18 mouse cellular contexts compared by ENCODE assay signal in genomic region chr10:69104143-69104882, GRCm38 (mm10). TPM values are rescaled to one million over a fixed set of nuclear protein-coding genes. Genes with fewer than 3 reads are reported as not detected.
DNase-seq lines count a peak whose midpoint lies in the region; ATAC-seq and TF ChIP-seq lines count a peak whose summit lies in the region.
"Had no signal": no experiment of that assay in that cellular context is flagged by ENCODE, and none has a peak within 500 bp of the region (broad histone marks: within the 10 kb centered on the region; RNA-seq: fewer than 3 reads in every experiment).

No protein-coding gene starts in this region.

- no peak for TF ChIP-seq CTCF in liver, adult 2 months (IDR thresholded peaks at IDR 0.05; ENCODE audit: low read depth, low read length)

- no peak for ATAC-seq in embryonic facial prominence, embryonic 11.5 days (replicated peaks; ENCODE audit: insufficient number of reproducible peaks, low FRiP score, low TSS enrichment, low read depth)
- no peak for ATAC-seq in liver, embryonic 12.5 days
- ATAC-seq: forebrain, postnatal 0 days; midbrain, embryonic 16.5 days; Patski had no signal

- 81% methylated on average over 12 of the region's 12 CpGs for WGBS in embryonic facial prominence, embryonic 11.5 days
- WGBS in embryonic facial prominence, embryonic 10.5 days: 85% methylated on average over 12 of the region's 12 CpGs
- WGBS in liver, adult 2 months: 58% methylated on average over 12 of the region's 12 CpGs
- WGBS in liver, embryonic 12.5 days (ENCODE audit: insufficient replicate concordance): 55% methylated on average over 12 of the region's 12 CpGs

- no peaks in the 10 kb centered on the region for H3K9me3 ChIP-seq in embryonic facial prominence, embryonic 11.5 days (replicated peaks; ENCODE audit: control insufficient read depth, low read length)
- H3K9me3 ChIP-seq in embryonic facial prominence, embryonic 10.5 days: no peaks in the 10 kb centered on the region
- H3K9me3 ChIP-seq in liver, embryonic 12.5 days (replicated peaks): no peaks in the 10 kb centered on the region
- H3K9me3 ChIP-seq: hindbrain, embryonic 15.5 days had no signal

- H3K4me2 ChIP-seq in embryonic facial prominence, embryonic 11.5 days (ENCODE audit: low read depth, low read length): no peak overlapping the region
- no peak overlapping the region for H3K4me2 ChIP-seq in liver, embryonic 12.5 days
- H3K4me2 ChIP-seq: hindbrain, embryonic 15.5 days had no signal

- no peaks in the 10 kb centered on the region for H3K27me3 ChIP-seq in embryonic facial prominence, embryonic 11.5 days (ENCODE audit: control insufficient read depth, insufficient read depth, low read length)
- H3K27me3 ChIP-seq in embryonic facial prominence, embryonic 10.5 days (replicated peaks; ENCODE audit: low read depth, poor library complexity, severe bottlenecking): no peaks in the 10 kb centered on the region
- no peaks in the 10 kb centered on the region for H3K27me3 ChIP-seq in liver, adult 2 months (ENCODE audit: control insufficient read depth, insufficient read depth, low read length)
- no peaks in the 10 kb centered on the region for H3K27me3 ChIP-seq in liver, embryonic 12.5 days (replicated peaks)
- H3K27me3 ChIP-seq: hindbrain, embryonic 15.5 days; Patski had no signal

- H3K79me2 ChIP-seq in liver, adult 2 months (ENCODE audit: control insufficient read depth, insufficient read depth, low read length): no peaks in the 10 kb centered on the region

- DNase-seq in embryonic facial prominence, embryonic 11.5 days (ENCODE audit: low spot score): peak; percentile 22
- no peak for DNase-seq in embryonic facial prominence, embryonic 10.5 days (ENCODE audit: low spot score)
- peak; percentile 83 for DNase-seq in liver, adult 2 months (ENCODE audit: extremely low read depth, low read depth, low spot score)
- DNase-seq in 416B (ENCODE audit: low read depth): peak; percentile 49
- peak; percentile 31 for DNase-seq in lung, postnatal 36 days
- no peak for DNase-seq in left cerebral cortex, postnatal 10 days (ENCODE audit: extremely low spot score in 1 of 2, low spot score in 2 of 2)
- DNase-seq in adrenal gland, postnatal 36 days: no peak
- DNase-seq: cerebellum, postnatal 10 days; forebrain, postnatal 0 days; heart, postnatal 14 days; spleen, adult 18-20 months; thymus, adult 18-20 months had no signal

- intact Hi-C loops in left cerebral cortex, postnatal 10 days (cut with DNase I): loop anchor here (10.0 kb wide), 1 partner anchor 200 kb away; no protein-coding TSS in a partner anchor

- no peaks in the 10 kb centered on the region for H3K4me1 ChIP-seq in embryonic facial prominence, embryonic 11.5 days (ENCODE audit: control insufficient read depth, insufficient read depth, low read length)
- no peaks in the 10 kb centered on the region for H3K4me1 ChIP-seq in embryonic facial prominence, embryonic 10.5 days
- peaks cover 1% of the 10 kb centered on the region for H3K4me1 ChIP-seq in liver, adult 2 months (ENCODE audit: control insufficient read depth, insufficient read depth, low read length)
- no peaks in the 10 kb centered on the region for H3K4me1 ChIP-seq in liver, embryonic 12.5 days
- H3K4me1 ChIP-seq: hindbrain, embryonic 15.5 days had no signal

- no peak overlapping the region for H3K4me3 ChIP-seq in embryonic facial prominence, embryonic 11.5 days (ENCODE audit: low read depth, low read length)
- no peak overlapping the region for H3K4me3 ChIP-seq in embryonic facial prominence, embryonic 10.5 days
- H3K4me3 ChIP-seq in liver, adult 2 months (ENCODE audit: insufficient read depth, low read depth, low read length): no peak overlapping the region
- H3K4me3 ChIP-seq in liver, embryonic 12.5 days: no peak overlapping the region
- H3K4me3 ChIP-seq: hindbrain, embryonic 15.5 days; layer of hippocampus, adult 2 months had no signal

- no peak for TF ChIP-seq POLR2A in liver, adult 2 months (IDR thresholded peaks at IDR 0.05; ENCODE audit: extremely low read depth, insufficient read depth, low read length)

- no peaks in the 10 kb centered on the region for H3K36me3 ChIP-seq in embryonic facial prominence, embryonic 11.5 days (replicated peaks; ENCODE audit: control insufficient read depth, insufficient read depth, low read depth, low read length)
- H3K36me3 ChIP-seq in embryonic facial prominence, embryonic 10.5 days (replicated peaks): no peaks in the 10 kb centered on the region
- no peaks in the 10 kb centered on the region for H3K36me3 ChIP-seq in liver, adult 2 months (ENCODE audit: control insufficient read depth, insufficient read depth, low read length)
- H3K36me3 ChIP-seq in liver, embryonic 12.5 days: no peaks in the 10 kb centered on the region
- H3K36me3 ChIP-seq: hindbrain, embryonic 15.5 days had no signal

- no peak overlapping the region for H3K9ac ChIP-seq in embryonic facial prominence, embryonic 11.5 days (replicated peaks; ENCODE audit: low read length)
- H3K9ac ChIP-seq in liver, adult 2 months (ENCODE audit: low read depth, low read length): no peak overlapping the region
- no peak overlapping the region for H3K9ac ChIP-seq in liver, embryonic 12.5 days
- H3K9ac ChIP-seq: forebrain, postnatal 0 days; hindbrain, embryonic 15.5 days had no signal

- H3K27ac ChIP-seq in embryonic facial prominence, embryonic 11.5 days (replicated peaks; ENCODE audit: low read depth, low read length): no peak overlapping the region
- no peak overlapping the region for H3K27ac ChIP-seq in embryonic facial prominence, embryonic 10.5 days (replicated peaks)
- H3K27ac ChIP-seq in liver, adult 2 months (replicated peaks; ENCODE audit: insufficient read depth, low read depth, low read length): peak overlapping the region; percentile 42; the same call in 1 of the 2 replicates
- H3K27ac ChIP-seq in liver, embryonic 12.5 days: no peak overlapping the region
- H3K27ac ChIP-seq: hindbrain, embryonic 15.5 days; layer of hippocampus, adult 2 months; macrophage had no signal

RNA-seq across cellular contexts. Expression of gene Rhobtb1, which starts 46.9 kb away (rescaled TPM):
- 17.5 and 18.4 TPM in 2 replicates for polyA plus RNA-seq in embryonic facial prominence, embryonic 11.5 days (2014; fragmentation: Nextera tagmentation; extraction: Ambion mirVana)
- polyA plus RNA-seq in embryonic facial prominence, embryonic 10.5 days (2016; fragmentation: Nextera tagmentation; extraction: Ambion mirVana): 17.1 and 19.3 TPM in 2 replicates
- total RNA-seq in liver, adult 2 months (2014; rRNA removed): 45.2 and 47.9 TPM in 2 replicates
- 14.3 and 17.4 TPM in 2 replicates for polyA plus RNA-seq in liver, adult 2 months (2012; rRNA removed)
- 8.8 and 9.0 TPM in 2 replicates for polyA plus RNA-seq in liver, embryonic 12.5 days (2016; fragmentation: Nextera tagmentation; extraction: Ambion mirVana)
- total RNA-seq in left cerebral cortex, postnatal 10 days (2021): 10 to 100 TPM; 10.0 to 14.4 TPM
- 10 to 100 TPM in 1 of 2 experiments, 1 to 10 TPM in 1; 7.5 to 11.1 TPM for total RNA-seq in adrenal gland, postnatal 36 days (2021)

Comparison
In these comparisons a context has a peak if more than half of its experiments do, and no peak if none do; other contexts are left out.
1. DNase-seq: peak in embryonic facial prominence, embryonic 11.5 days (single experiment), liver, adult 2 months (single experiment), 416B (single experiment) and lung, postnatal 36 days (single experiment); none in embryonic facial prominence, embryonic 10.5 days (single experiment), left cerebral cortex, postnatal 10 days (0 of 2) and adrenal gland, postnatal 36 days (0 of 2).